Mouse (Mus musculus) MEL (cell line): Measurements from ENCODE around the gene Csnk1g1. TPM values are rescaled to one million over a fixed set of nuclear protein-coding genes. Genes with fewer than 3 reads are reported as not detected.

Experiments
- DNase-seq: peaks from one replicate; pipeline ENCODE4 v3.0.0; 2011; ENCODE audit warnings: low read depth, low spot score
- H3K27ac ChIP-seq: 2 replicates; pipeline ENCODE4 v1.5.1; 2012; ENCODE audit warnings: low read depth, mild to moderate bottlenecking, control low read depth, low read length, moderate library complexity; ENCODE audit not compliant: control insufficient read depth
- H3K27me3 ChIP-seq, 2 experiments: fragments of 150-350 bp in 1 of 2; sonication (generic) in 1 of 2; 2 replicates each; pipeline ENCODE4 v1.6.1; 2012; ENCODE audit warnings: low read length in 2 of 2, mild to moderate bottlenecking in 2 of 2, improper control_type of control experiment in 1 of 2, moderate library complexity in 1 of 2; ENCODE audit not compliant: insufficient read depth in 2 of 2, control insufficient read depth in 1 of 2
- H3K36me3 ChIP-seq, 2 experiments: 2 replicates each; pipeline ENCODE4 v1.6.1; 2012 to 2014; ENCODE audit warnings: low read length in 2 of 2, improper control_type of control experiment in 1 of 2, inconsistent platforms in 1 of 2, mild to moderate bottlenecking in 1 of 2; ENCODE audit not compliant: insufficient read depth in 2 of 2, control insufficient read depth in 1 of 2
- H3K4me1 ChIP-seq, 2 experiments: fragments of 150-350 bp in 1 of 2; sonication (generic) in 1 of 2; 2 replicates each; pipeline ENCODE4 v1.6.1; 2012; ENCODE audit warnings: low read length in 2 of 2, improper control_type of control experiment in 1 of 2, mild to moderate bottlenecking in 1 of 2; ENCODE audit not compliant: insufficient read depth in 2 of 2, control insufficient read depth in 1 of 2
- H3K4me3 ChIP-seq, 2 experiments: fragments of 150-350 bp in 1 of 2; sonication (generic) in 1 of 2; 2 replicates each; pipeline ENCODE4 v1.5.1; 2012; ENCODE audit warnings: low read depth in 2 of 2, low read length in 2 of 2, mild to moderate bottlenecking in 2 of 2, moderate library complexity in 2 of 2, control low read depth in 1 of 2, improper control_type of control experiment in 1 of 2; ENCODE audit not compliant: control insufficient read depth in 1 of 2, insufficient read depth in 1 of 2
- H3K79me2 ChIP-seq: 2 replicates; pipeline ENCODE4 v1.6.1; 2012; ENCODE audit warnings: mild to moderate bottlenecking, low read length, moderate library complexity; ENCODE audit not compliant: control insufficient read depth, poor library complexity, insufficient read depth
- H3K9ac ChIP-seq: 2 replicates; pipeline ENCODE4 v1.6.1; 2012; ENCODE audit warnings: low read depth, mild to moderate bottlenecking, control low read depth, low read length, moderate library complexity; ENCODE audit not compliant: control insufficient read depth, poor library complexity, severe bottlenecking
- H3K9me3 ChIP-seq: fragments of 150-350 bp; sonication (generic); replicated peaks from 2 replicates; pipeline ENCODE4 v1.6.1; 2012; ENCODE audit warnings: mild to moderate bottlenecking, low read length, improper control_type of control experiment, moderate library complexity; ENCODE audit not compliant: insufficient read depth
- BHLHE40 ChIP-seq: IDR thresholded peaks from 2 replicates; pipeline ENCODE4 v1.6.1; 2012; ENCODE audit warnings: low read depth, mild to moderate bottlenecking, inconsistent platforms, low read length, improper control_type of control experiment, borderline replicate concordance
- CHD1 ChIP-seq: IDR thresholded peaks from 2 replicates; pipeline ENCODE4 v1.6.1; 2012; ENCODE audit warnings: low read depth, mild to moderate bottlenecking, inconsistent platforms, low read length, improper control_type of control experiment
- CHD2 ChIP-seq: IDR thresholded peaks from 2 replicates; pipeline ENCODE4 v1.6.1; 2011; ENCODE audit warnings: low read length, improper control_type of control experiment
- CTCF ChIP-seq, 3 experiments: IDR thresholded peaks in 2 of 3; conservative IDR thresholded peaks in 1 of 3; 2 replicates each; pipeline ENCODE4 v1.5.1; 2011 to 2012; ENCODE audit warnings: low read length in 3 of 3, low read depth in 2 of 3, mild to moderate bottlenecking in 2 of 3, improper control_type of control experiment in 1 of 3, inconsistent platforms in 1 of 3, mixed read lengths in 1 of 3, moderate library complexity in 1 of 3; ENCODE audit not compliant: control insufficient read depth in 1 of 3, insufficient read depth in 1 of 3, poor library complexity in 1 of 3, severe bottlenecking in 1 of 3
- ELF1 ChIP-seq: IDR thresholded peaks from 2 replicates; pipeline ENCODE4 v1.6.1; 2014; ENCODE audit warnings: low read depth, mild to moderate bottlenecking, inconsistent platforms, low read length, improper control_type of control experiment, moderate library complexity
- EP300 ChIP-seq, 2 experiments: IDR thresholded peaks; 2 replicates each; pipeline ENCODE4 v1.6.1; 2011; ENCODE audit warnings: improper control_type of control experiment in 2 of 2, low read length in 2 of 2, low read depth in 1 of 2, mild to moderate bottlenecking in 1 of 2
- GABPA ChIP-seq: IDR thresholded peaks from 2 replicates; pipeline ENCODE4 v1.6.1; 2012; ENCODE audit warnings: low read depth, mild to moderate bottlenecking, inconsistent platforms, low read length, improper control_type of control experiment, moderate library complexity
- GATA1 ChIP-seq: IDR thresholded peaks from 2 replicates; pipeline ENCODE4 v1.6.1; 2011; ENCODE audit warnings: low read depth, low read length, improper control_type of control experiment
- HCFC1 ChIP-seq: IDR thresholded peaks from 2 replicates; pipeline ENCODE4 v1.6.1; 2012; ENCODE audit warnings: low read depth, mild to moderate bottlenecking, inconsistent platforms, low read length, improper control_type of control experiment, moderate library complexity
- JUND ChIP-seq: IDR thresholded peaks from 2 replicates; pipeline ENCODE4 v1.6.1; 2011; ENCODE audit warnings: low read depth, mild to moderate bottlenecking, improper control_type of control experiment, low read length
- KAT2A ChIP-seq: conservative IDR thresholded peaks from 2 replicates; pipeline ENCODE4 v1.6.1; 2012; ENCODE audit warnings: low read depth, low read length, improper control_type of control experiment, inconsistent platforms
- MAFK ChIP-seq: IDR thresholded peaks from 2 replicates; pipeline ENCODE4 v1.6.1; 2011; ENCODE audit warnings: low read depth, mild to moderate bottlenecking, low read length, improper control_type of control experiment, borderline replicate concordance
- MAX ChIP-seq: IDR thresholded peaks from 2 replicates; pipeline ENCODE4 v1.6.1; 2011; ENCODE audit warnings: low read length, improper control_type of control experiment
- MAZ ChIP-seq: IDR thresholded peaks from 2 replicates; pipeline ENCODE4 v1.6.1; 2012; ENCODE audit warnings: low read depth, mild to moderate bottlenecking, inconsistent platforms, low read length, improper control_type of control experiment
- MEF2A ChIP-seq: IDR thresholded peaks from 2 replicates; pipeline ENCODE4 v1.6.1; 2014; ENCODE audit warnings: low read depth, mild to moderate bottlenecking, inconsistent platforms, low read length, improper control_type of control experiment; ENCODE audit not compliant: poor library complexity, insufficient replicate concordance, severe bottlenecking; ENCODE audit errors: extremely low read depth
- MXI1 ChIP-seq: IDR thresholded peaks from 2 replicates; pipeline ENCODE4 v1.6.1; 2011; ENCODE audit warnings: mild to moderate bottlenecking, low read depth, low read length, improper control_type of control experiment
- MYB ChIP-seq: IDR thresholded peaks from 2 replicates; pipeline ENCODE4 v1.6.1; 2011; ENCODE audit warnings: mild to moderate bottlenecking, low read depth, low read length, improper control_type of control experiment
- MYC ChIP-seq: IDR thresholded peaks from 2 replicates; pipeline ENCODE4 v1.6.1; 2011; ENCODE audit warnings: low read depth, mild to moderate bottlenecking, low read length, improper control_type of control experiment, moderate library complexity
- NELFE ChIP-seq: IDR thresholded peaks from 2 replicates; pipeline ENCODE4 v1.6.1; 2011; ENCODE audit warnings: low read depth, low read length, improper control_type of control experiment
- NRF1 ChIP-seq: IDR thresholded peaks from 2 replicates; pipeline ENCODE4 v1.6.1; 2014; ENCODE audit warnings: low read depth, mild to moderate bottlenecking, inconsistent platforms, low read length, improper control_type of control experiment, moderate library complexity; ENCODE audit not compliant: poor library complexity, insufficient read depth, severe bottlenecking
- POLR2A ChIP-seq, 2 experiments: IDR thresholded peaks; 2 replicates each; pipeline ENCODE4 v1.6.1; 2011 to 2012; ENCODE audit warnings: low read length in 2 of 2, mild to moderate bottlenecking in 2 of 2, control low read depth in 1 of 2, improper control_type of control experiment in 1 of 2, low read depth in 1 of 2, moderate library complexity in 1 of 2; ENCODE audit not compliant: control insufficient read depth in 1 of 2, insufficient read depth in 1 of 2, poor library complexity in 1 of 2
- POLR2AphosphoS2 ChIP-seq: IDR thresholded peaks from 2 replicates; pipeline ENCODE4 v1.6.1; 2011; ENCODE audit warnings: low read length, improper control_type of control experiment
- RAD21 ChIP-seq: IDR thresholded peaks from 2 replicates; pipeline ENCODE4 v1.6.1; 2011; ENCODE audit warnings: mild to moderate bottlenecking, low read depth, low read length, improper control_type of control experiment
- RCOR1 ChIP-seq: IDR thresholded peaks from 2 replicates; pipeline ENCODE4 v1.6.1; 2012; ENCODE audit warnings: low read depth, mild to moderate bottlenecking, inconsistent platforms, low read length, improper control_type of control experiment
- SIN3A ChIP-seq: IDR thresholded peaks from 2 replicates; pipeline ENCODE4 v1.6.1; 2012; ENCODE audit warnings: low read length, improper control_type of control experiment, inconsistent platforms
- TAL1 ChIP-seq: IDR thresholded peaks from 2 replicates; pipeline ENCODE4 v1.6.1; 2012; ENCODE audit warnings: mild to moderate bottlenecking, inconsistent platforms, low read length, moderate library complexity, mixed read lengths
- TBP ChIP-seq: IDR thresholded peaks from 2 replicates; pipeline ENCODE4 v1.8.0; 2011; ENCODE audit warnings: low read depth, low read length, improper control_type of control experiment
- TCF12 ChIP-seq: IDR thresholded peaks from 2 replicates; pipeline ENCODE4 v1.6.1; 2014; ENCODE audit warnings: low read depth, mild to moderate bottlenecking, inconsistent platforms, low read length, improper control_type of control experiment, moderate library complexity
- UBTF ChIP-seq: IDR thresholded peaks from 2 replicates; pipeline ENCODE4 v1.6.1; 2012; ENCODE audit warnings: low read depth, mild to moderate bottlenecking, inconsistent platforms, low read length, improper control_type of control experiment, moderate library complexity, borderline replicate concordance; ENCODE audit not compliant: insufficient read depth
- USF1 ChIP-seq: IDR thresholded peaks from 2 replicates; pipeline ENCODE4 v1.6.1; 2014; ENCODE audit warnings: low read depth, mild to moderate bottlenecking, inconsistent platforms, low read length, improper control_type of control experiment, moderate library complexity
- USF2 ChIP-seq, 2 experiments: IDR thresholded peaks; 2 replicates each; pipeline ENCODE4 v1.6.1; 2011 to 2012; ENCODE audit warnings: improper control_type of control experiment in 2 of 2, low read length in 2 of 2, borderline replicate concordance in 1 of 2, inconsistent platforms in 1 of 2, low read depth in 1 of 2, mild to moderate bottlenecking in 1 of 2; ENCODE audit not compliant: insufficient read depth in 1 of 2
- ZC3H11A ChIP-seq: IDR thresholded peaks from 2 replicates; pipeline ENCODE4 v1.6.1; 2012; ENCODE audit warnings: low read depth, mild to moderate bottlenecking, inconsistent platforms, low read length, improper control_type of control experiment
- ZKSCAN1 ChIP-seq: IDR thresholded peaks from 2 replicates; pipeline ENCODE4 v1.6.1; 2012; ENCODE audit warnings: low read depth, mild to moderate bottlenecking, inconsistent platforms, low read length, improper control_type of control experiment, moderate library complexity
- ZMIZ1 ChIP-seq: IDR thresholded peaks from 2 replicates; pipeline ENCODE4 v1.6.1; 2012; ENCODE audit warnings: low read depth, mild to moderate bottlenecking, inconsistent platforms, low read length, improper control_type of control experiment, moderate library complexity
- polyA plus RNA-seq, 2 experiments: library from polyadenylated mRNA; stranded (reverse) in 1 of 2; unstranded in 1 of 2; fragments of >175 nt in 1 of 2; fragments of >200 nt in 1 of 2; gene quantifications; 2 replicates each; pipeline versions ENCODE4 v1.2.1 to v1.2.4; 2012; ENCODE audit warnings: low replicate concordance in 2 of 2, low read depth in 1 of 2; ENCODE audit not compliant: insufficient read length in 2 of 2, insufficient read depth in 1 of 2, missing spikeins in 1 of 2
- total RNA-seq: library from RNA; depleted of rRNA; stranded (reverse); fragments of 300-350 nt; gene quantifications from 2 replicates; pipeline ENCODE4 v1.2.3, GENCODE M21; 2012; rRNA removed

Gene Csnk1g1
- 5.1 and 6.9 TPM in 2 replicates for total RNA-seq
- 1 to 10 TPM in 1 of 2 experiments, not detected in 1; 7.7 TPM for polyA plus RNA-seq

DNA sequence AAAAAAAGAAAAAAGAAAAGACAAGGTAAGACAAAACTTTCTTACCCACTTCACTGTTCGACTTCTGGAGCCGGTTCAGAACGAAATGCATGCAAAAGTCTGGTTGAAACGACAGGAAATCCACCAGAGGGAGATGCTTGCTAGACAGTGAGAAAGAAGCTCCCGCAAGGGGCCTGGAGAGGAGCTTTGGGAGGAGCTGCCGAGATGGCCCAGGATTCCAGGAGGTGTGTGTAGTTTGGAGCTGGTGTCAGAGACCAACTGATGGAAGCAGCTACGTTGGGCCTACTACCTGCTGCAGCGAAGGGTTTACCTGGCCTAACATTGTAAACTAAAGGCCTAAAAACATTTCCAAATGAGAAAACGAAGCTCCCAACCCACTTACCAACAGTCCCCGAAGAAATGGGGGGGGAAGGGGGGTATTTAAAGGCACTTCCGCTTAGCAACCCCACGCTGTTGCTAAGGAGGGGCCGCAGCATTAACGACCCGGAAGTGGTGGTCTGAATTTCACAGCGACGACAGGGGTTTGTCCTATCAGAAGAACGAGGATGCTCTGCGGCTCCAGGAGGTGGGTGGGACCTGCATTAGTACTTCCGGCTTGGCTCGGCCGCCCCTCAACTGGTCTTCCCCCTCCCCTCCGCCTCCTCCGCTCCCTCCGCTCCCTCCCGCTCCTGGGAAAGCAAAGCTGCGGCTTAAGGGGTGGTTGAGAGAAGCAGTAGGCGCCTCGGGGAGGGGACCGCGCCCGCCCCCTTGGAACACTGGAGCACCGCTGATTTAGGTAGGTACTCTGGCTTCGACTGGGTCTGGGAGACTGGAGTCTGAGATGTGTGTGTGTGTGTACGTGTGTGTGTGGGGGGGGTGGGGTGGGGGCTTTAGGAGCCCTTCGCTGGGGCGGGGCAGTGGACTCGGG is at the start of gene Csnk1g1, which contains the start of gene Trip4:
TSS of gene Csnk1g1 (plus strand) at position 531 of the 907 bp plus-strand sequence.
TSS of gene Trip4 (minus strand) at position 401 of the 907 bp plus-strand sequence.
- DNase-seq, result peak; percentile 99
- Histone ChIP-seq H3K36me3 (peaks cover 0 to 11% of the 10 kb centered on the region in 2 experiments; a peak in 2 of 4 replicates), H3K4me1 (peaks cover 3 to 9% of the 10 kb centered on the region in 2 experiments; a peak in 3 of 4 replicates), H3K4me3 (peak within 1 kb of the TSS; percentile 84 to 95), H3K79me2 (peaks cover 14% of the 10 kb centered on the region), H3K27ac (peak within 1 kb of the TSS; percentile 71), H3K9me3 (no peaks in the 10 kb centered on the region), H3K27me3 (no peaks in the 10 kb centered on the region), H3K9ac (peak within 1 kb of the TSS; percentile 85)
- TF ChIP-seq ZMIZ1 (no peak), MEF2A (no peak), CTCF (IDR thresholded peaks at IDR 0.05 in 2 of 3, conservative IDR thresholded peaks at IDR 0.05 in 1 of 3; ENCODE audit: control insufficient read depth in 1 of 3, insufficient read depth in 1 of 3, low read depth in 2 of 3, low read length in 3 of 3, poor library complexity in 1 of 3, severe bottlenecking in 1 of 3) (peak in 1 of 3 experiments; percentile 39; a peak in 1 of 6 replicates), TBP (peak; percentile 95), TCF12 (no peak), ZKSCAN1 (no peak), GATA1 (no peak), MAZ (peak; percentile 95), USF2 (IDR thresholded peaks at IDR 0.05; ENCODE audit: borderline replicate concordance in 1 of 2, insufficient read depth in 1 of 2, low read depth in 1 of 2, low read length in 2 of 2) (no peak), POLR2A (IDR thresholded peaks at IDR 0.05; ENCODE audit: control insufficient read depth in 1 of 2, insufficient read depth in 1 of 2, low read depth in 1 of 2, low read length in 2 of 2, poor library complexity in 1 of 2) (peak in 1 of 2 experiments; percentile 13; a peak in 1 of 4 replicates), CHD2 (peak; percentile 90), ZC3H11A (no peak; the same call in 1 of the 2 replicates), RAD21 (peak; percentile 36), MYB (0 out of 2 replicates have a peak, but pooled peaks have one; percentile 39), MAFK (no peak), EP300 (IDR thresholded peaks at IDR 0.05; ENCODE audit: low read depth in 1 of 2, low read length in 2 of 2) (peak in 1 of 2 experiments; percentile 29; a peak in 2 of 4 replicates), KAT2A (peak; percentile 85), SIN3A (peak; percentile 100), MAX (peak; percentile 47; the same call in 1 of the 2 replicates), NELFE (peak; percentile 50), CHD1 (0 out of 2 replicates have a peak, but pooled peaks have one; percentile 46), MXI1 (peak; percentile 92), ELF1 (peak; percentile 99), NRF1 (no peak), BHLHE40 (no peak), MYC (no peak), POLR2AphosphoS2 (no peak), GABPA (no peak), USF1 (no peak), HCFC1 (peak; percentile 93), RCOR1 (no peak), TAL1 (no peak), UBTF (no peak), JUND (no peak)
